Mouse (Mus musculus) A20 (cell line): Measurements from ENCODE around the gene Rnd2.
"Not testable (repeated sequence)": the region's sequence is repeated elsewhere in the genome, so short reads cannot be mapped to it uniquely, and the experiment has no call there.

Experiments
- DNase-seq: peaks from one replicate; pipeline ENCODE4 v3.0.0-alpha.2; 2011; ENCODE audit warnings: low read depth, low spot score

Gene Rnd2

DNA sequence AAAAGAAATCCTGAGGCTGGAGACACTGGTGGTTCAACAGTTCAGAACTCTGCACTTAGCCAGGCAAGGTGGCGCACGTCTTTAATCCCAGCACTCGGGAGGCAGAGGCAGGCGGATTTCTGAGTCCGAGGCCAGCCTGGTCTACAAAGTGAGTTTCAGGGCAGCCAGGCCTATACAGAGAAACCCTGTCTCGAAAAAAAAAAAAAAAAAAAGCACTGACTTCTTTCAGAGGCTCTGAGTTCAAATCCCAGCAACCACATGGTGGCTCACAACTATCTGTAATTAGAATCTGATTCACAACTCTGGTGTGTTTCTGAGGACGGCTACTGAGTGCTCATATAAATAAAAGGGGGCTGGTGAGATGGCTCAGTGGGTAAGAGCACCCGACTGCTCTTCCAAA is 17.9 kb upstream of the Rnd2 start:
- DNase-seq: not testable (repeated sequence)

DNA sequence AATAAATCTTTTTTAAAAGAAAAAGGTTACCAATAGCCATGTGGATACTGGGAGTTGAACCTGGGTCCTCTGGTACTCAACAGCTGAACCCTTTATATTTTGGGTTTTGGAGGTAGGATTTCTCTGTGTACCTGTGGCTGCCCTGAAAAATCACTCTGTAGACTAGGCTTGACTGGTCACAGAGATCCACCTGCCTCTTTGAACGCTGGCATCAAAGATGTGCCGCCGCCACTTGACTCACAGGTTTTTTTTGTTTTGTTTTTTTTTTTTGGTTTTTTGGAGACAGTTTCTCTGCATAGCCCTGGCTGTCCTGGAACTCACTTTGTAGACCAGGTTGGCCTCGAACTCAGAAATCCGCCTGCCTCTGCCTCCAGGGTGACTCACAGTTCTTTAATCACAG is 17.0 kb upstream of the Rnd2 start:
- no peak for DNase-seq

DNA sequence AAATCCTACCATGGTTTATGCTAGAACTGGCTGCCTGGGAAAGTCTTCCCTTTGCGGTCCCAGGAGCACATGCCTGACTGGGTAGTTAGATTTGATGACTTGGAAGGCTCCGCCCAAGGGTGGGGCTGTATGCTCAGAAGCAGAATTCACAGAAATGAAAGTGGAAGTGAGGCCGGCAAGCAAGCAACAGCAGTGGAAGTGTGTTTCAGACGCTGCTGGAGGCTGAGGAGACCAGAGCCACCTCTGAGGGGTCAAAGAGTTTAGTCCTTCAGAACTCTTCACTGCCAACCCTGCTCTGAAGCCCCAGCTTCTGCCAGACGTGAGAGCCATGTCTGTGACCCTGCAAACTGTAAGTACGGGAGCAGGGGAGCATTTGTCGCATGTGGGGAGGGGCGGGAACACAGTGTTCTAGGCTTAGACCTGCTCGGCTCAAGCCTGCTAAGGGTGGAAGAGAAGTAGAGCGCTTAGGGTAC is 16.5 kb upstream of the Rnd2 start, which contains the start of gene Ifi35:
Ifi35 (plus strand) TSS at position 134 of the 473 bp plus-strand sequence.
- peak; percentile 94 for DNase-seq

DNA sequence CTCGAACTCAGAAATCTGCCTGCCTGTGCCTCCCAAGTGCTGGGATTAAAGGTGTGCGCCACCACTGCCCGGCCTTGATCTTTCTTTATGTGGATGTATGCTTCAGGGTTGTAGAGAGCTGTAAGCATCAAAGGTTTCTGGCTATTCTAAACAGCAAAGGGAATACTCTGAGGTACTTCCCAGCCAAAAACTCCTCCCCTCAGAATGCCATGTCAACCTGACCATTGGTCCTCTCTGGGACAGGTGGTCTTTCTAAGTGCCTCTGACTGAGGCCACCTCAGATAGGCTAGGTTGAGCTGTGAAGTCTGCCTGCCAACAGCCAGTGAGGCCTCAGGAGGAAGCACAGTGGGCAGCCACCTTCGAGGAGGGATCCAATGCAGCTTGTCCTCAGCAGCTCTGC is 15.9 kb upstream of the Rnd2 start:
- DNase-seq: peak; percentile 82

DNA sequence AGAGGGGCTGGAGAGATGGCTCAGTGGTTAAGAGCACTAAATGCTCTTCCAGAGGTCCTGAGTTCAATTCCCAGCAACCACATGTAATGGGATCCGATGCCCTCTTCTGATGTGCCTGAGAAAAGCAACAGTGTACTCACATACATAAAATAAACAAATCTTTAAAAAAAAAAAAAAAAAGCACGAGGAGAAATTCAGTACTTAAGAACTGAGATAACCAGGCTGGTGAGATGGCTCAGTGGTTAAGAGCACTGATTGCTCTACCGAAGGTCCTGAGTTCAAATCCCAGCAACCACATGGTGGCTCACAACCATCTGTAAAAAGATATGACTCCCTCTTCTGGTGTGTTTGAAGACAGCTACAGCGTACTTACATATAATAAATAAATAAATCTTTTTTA is 15.2 kb upstream of the Rnd2 start:
- not testable (repeated sequence) for DNase-seq

DNA sequence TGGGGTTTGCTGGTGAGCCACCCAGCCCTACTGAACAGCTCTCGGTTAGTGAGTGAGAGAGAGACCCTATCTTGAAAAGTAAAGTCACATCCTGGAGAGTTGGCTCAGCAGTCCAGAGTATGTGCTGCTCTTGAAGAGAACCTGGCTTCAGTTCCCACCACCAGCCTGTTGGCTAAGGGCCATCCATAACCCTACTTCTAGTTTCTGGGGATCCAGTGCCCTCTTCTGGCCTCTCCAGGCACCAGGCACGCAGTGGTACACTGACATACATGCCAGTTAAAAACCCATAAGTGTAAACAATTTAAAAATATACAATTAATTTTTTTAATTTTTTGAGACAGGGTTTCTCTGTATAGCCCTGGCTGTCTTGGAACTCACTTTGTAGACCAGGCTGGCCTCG is 14.4 kb upstream of the Rnd2 start:
- peak; percentile 69 for DNase-seq

DNA sequence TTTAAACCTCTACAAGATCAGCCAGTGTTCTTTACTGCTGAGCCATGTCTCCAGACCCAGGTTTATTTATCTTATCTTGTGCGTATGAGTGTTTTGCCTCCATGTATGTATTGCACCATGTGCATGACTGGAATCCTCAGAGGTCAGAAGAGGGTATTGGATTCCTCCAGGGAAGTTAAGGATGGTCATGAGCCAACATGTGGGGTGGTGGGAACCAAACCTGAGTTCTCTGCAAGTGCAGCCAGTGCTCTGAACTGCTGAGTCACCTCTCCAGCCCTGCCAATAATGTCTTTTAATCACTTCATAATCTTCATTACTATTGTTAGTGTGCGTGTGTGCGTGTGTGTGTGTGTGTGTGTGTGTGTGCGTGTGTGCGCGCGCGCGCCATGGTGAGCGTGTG is 13.3 kb upstream of the Rnd2 start:
- DNase-seq: no peak

DNA sequence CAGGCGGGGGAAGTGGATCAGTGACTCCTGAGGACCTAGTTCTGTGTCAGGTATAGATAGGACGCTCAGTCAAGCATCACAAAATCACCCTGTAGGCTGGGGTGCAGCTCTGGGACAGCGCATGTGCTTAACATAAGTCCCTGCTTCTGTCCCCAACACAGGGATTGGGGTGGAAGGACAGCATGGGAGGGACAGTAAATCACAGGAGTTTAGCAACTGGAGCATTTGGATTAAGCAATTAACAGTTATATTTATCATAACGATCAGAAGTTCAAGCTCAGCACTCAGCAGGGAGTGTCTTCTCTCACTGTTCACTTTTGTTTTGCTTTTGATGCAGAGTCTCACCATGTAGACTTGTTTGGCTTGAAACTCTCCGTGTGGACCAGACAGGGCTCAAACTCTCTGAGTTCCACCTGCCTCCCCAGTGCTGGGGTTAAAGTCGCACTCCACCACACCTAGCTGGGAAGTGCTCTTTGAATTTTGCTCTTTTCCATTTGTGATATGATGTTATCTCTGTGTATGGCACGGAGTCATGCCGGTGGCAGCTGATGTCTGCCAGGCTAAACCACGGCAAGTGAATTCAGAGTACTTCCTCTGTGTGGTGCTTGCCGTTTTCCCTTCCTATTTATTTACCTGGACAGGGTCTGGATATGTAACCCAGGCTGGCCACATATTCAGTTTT is 12.6 kb upstream of the Rnd2 start:
- no peak for DNase-seq

DNA sequence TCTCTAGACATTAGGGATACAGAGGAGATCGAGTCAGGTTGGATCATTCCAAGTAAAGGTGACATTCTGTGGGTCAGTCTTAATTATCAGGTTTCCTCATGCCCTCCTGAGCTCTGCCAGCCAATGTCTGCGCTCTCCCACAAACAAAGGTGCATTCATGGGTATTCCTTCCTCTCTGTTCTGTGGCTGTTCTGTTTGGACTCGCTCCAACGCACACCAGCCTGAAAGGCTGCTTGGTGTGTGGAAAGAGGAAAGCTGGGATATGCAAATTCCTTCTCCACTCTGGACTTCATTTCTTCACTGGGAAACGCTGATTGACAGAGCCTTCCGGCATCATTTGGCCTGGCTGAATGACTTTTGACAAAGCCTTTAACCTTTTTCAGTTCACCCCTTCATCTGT is 10.1 kb upstream of the Rnd2 start:
- DNase-seq: no peak

DNA sequence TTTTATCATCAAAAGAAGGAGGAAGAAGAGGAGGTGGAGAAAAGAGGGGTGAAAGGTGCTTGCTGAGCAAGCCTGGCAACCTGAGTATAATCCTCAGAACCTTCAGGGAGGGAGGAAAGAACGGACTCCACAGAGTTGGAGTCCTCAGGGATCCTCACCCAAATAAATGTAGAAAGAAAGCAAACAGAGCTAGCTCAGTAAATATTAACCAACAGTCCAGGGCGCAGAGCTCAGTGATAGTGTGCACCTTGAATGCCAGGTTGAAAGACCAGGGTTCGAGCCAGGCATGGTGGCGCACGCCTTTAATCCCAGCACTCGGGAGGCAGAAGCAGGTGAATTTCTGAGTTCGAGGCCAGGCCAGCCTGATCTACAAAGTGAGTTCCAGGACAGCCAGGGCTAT is 9.2 kb upstream of the Rnd2 start:
- no peak for DNase-seq

DNA sequence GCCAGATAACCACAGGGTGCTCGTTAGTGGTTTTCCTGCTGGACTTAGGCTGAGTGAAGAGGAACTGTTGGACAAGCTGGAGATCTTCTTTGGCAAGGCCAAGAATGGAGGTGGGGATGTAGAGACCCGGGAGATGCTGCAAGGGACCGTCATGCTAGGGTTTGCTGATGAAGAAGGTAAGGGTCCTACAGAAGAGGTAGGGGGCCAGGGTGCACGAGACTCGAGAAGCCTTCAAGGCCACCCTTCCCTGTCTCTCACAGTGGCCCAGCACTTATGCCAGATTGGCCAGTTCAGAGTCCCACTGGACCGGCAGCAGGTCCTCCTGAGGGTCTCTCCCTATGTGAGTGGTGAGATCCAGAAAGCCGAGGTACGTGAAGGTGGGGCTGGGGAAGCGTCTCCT is 7.2 kb upstream of the Rnd2 start:
- no peak for DNase-seq

DNA sequence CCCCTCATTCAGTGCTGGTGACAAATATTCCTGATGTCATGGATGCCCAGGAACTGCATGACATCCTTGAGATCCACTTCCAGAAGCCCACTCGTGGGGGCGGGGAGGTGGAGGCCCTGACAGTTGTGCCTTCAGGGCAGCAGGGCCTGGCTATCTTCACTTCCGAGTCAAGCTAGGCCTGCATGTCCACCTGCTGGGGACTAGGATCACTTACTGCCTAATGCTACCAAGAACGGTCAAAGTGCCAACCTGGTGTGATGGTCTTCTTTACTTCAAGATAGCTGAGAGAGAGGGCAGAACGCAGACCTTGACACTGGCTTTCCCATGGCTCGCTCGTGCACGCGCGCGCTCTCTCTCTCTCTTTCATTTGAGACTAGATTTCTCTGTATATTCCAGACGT is 6.6 kb upstream of the Rnd2 start:
- no peak for DNase-seq

DNA sequence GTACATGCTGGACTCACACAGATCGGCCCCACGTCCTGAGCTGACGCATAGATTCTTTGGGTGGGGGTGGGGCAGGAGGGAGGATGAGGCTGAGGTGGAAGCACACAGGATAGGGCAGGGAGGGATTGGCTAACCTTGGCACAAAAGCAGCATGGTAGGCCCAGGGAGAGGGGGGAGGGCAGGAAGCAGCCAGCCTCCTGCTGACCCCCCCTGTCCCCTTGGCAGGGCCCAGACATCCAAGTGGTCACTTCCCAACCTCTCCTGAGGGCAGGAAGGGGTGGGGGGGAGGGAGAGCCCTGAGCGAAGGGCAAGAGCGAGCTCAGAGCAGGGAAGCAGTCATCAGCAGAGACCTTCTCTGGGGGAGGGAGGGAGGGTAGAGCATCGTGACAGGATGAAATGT is 5.1 kb upstream of the Rnd2 start:
- no peak for DNase-seq

DNA sequence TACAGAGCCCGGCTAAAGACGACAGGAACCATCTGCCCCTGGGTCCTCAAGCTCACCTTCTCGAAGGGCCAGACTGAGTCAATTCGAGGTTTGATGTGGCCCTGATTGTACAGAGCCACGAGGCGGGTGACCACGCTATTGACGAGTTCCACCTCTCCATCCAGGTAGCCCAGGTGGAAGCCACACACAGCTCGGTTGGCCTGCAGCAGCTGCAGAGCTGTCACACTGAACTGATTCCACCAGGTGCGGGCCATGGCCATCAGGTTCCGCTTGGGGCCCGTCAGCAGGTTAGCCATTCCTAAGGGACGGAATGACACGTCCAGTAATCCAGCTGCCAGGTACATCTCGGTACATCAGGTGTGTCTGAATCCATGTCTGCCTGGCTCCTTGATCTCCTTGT is 4.5 kb upstream of the Rnd2 start:
- no peak for DNase-seq

DNA sequence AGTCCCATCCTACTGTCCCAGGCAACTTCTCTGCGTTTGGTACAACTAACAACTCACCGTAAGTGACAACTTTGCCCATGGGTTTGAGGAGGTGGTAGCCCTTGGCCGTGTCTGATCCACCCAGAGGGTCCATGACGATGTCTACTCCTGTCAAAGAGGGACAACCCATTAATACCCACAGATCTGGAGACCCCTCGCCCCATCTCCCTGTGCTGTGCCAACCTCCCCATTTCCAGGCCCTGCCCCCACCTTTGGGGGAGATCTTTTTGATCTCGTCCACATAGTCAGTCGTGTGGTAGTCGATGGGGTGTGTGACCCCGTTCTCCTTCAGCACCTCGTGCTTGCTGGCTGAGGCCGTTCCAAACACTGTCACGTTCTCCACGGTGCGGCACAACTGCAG is 2.7 kb upstream of the Rnd2 start:
- DNase-seq: no peak

DNA sequence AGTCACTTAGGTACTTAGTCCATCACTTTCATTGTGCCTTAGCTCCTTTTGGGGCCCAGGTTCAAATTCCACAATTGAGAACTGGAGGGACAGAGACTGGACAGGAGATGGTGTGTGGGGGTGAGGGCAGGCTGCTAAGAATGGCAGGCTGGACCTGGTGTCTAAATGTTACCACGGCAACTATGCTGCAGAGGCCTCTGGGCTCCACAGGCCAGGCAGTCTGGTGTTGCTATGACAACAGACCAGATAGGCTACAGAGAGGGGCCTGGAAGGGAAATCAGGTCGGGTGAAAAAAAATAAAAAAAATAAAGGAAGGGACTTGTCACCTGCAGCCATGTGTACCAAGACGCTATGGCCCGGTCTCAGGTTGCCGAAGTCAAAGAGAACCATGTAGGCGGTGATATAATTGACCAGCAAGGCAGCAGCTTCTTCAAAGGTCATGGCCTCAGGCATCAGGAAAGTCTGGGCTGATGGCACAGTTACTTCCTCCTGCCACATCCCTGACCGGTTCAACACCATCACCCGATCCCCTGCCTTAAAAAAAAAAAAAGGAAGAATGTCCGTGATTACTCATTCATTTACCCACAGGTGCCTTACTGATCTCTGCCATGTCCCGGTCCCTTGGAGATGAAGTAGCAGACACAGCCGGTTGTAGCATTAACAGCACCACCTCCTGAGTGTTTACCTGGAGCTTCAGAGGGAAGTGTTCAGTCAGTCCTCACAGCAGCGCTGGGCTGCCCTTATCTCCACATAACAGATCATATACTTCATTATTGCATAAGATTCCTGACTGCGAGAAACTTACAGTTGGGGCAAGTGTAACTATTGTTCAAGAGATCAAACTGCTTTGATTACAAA is 2.0 kb upstream of the Rnd2 start:
- DNase-seq: peak; percentile 80

DNA sequence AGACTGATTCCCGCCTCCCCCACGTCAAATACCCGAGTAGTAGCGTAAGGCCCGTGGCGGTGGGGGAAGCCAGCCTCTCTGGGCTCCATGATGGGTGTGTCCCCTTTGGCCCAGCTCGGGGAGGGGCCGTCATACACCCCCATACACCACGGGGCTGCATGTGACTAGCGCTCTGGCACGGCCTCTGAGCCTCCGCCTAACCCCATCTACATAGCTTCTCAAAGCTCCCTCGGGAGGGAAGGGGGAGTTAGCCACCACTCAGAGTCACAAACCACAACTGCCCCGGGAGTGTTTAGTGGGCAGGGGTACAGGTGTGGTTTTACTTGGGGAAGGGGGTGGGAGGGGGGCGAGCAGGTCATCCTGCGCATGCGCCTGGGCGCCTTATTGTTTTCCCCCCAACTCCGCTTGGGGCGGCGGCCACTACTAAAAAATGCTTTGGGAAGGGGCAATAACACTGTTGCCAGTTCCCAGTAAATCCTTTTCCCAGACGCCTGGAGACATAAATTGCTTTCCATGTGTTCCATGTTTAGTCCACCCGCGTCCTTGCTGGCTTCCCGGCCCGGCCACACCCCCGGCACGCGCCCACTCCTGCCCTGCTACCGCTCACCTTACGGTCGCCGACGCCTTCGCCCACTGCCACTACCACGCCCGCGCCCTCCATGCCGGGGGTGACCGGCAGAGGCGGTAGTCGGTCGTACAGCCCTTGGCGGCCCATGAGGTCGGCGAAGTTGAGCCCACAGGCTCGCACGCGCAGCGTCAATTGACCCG is 486 bp downstream of the Rnd2 start:
- DNase-seq: peak; percentile 73

DNA sequence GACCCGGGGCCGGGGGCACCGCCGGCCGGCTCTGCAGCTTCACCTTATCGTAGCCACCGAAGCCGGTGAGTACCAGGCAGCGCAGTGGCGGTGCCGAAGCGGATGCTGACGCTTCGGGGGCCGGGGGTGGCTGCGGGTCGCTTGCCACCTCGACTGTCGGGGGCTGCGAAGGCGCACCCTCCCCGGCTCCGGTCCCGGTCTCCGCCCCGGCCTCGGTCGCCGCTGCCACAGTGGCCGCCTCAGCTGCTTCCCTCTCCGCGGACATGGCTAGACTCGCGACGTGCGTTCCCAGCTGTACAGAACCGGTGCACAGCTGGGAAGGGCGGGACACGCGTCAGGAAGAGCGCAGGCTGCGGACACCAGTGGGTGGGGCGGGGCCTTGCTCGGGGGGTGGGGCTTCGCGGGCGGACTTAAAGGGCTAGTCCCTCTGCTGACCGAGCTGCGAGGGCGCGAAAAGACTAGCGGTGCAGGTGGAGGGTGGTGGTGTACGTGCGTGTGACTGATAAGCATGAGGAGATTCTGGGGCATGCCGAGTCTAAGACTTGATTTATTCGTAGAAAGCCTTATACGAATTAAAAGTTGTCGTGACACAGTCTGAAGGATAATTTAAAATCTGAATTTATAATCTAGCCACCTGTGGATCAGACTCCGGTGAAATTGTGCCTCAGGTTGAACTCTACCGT is 1.2 kb downstream of the Rnd2 start, which contains the start of gene Vat1:
Vat1 (minus strand) TSS at position 362 of the 683 bp plus-strand sequence.
- DNase-seq: peak; percentile 85

DNA sequence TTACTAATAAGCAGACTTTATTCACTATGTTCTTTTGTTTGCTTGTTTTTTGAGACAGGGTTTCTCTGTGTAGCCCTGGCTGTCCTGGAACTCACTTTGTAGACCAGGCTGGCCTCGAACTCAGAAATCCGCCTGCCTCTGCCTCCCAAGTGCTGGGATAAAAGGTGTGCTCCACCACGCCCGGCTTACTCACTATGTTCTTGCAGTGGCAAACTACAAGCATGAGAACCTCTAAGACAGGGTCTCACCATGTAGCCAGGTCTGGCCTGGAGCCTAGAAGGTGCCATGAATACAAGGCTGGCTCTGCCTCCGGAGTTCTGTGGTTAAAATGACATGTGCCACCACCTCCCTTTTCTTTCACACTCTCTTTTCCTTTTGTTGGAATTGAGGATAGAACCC is 1.8 kb downstream of the Rnd2 start:
- DNase-seq: peak; percentile 32

DNA sequence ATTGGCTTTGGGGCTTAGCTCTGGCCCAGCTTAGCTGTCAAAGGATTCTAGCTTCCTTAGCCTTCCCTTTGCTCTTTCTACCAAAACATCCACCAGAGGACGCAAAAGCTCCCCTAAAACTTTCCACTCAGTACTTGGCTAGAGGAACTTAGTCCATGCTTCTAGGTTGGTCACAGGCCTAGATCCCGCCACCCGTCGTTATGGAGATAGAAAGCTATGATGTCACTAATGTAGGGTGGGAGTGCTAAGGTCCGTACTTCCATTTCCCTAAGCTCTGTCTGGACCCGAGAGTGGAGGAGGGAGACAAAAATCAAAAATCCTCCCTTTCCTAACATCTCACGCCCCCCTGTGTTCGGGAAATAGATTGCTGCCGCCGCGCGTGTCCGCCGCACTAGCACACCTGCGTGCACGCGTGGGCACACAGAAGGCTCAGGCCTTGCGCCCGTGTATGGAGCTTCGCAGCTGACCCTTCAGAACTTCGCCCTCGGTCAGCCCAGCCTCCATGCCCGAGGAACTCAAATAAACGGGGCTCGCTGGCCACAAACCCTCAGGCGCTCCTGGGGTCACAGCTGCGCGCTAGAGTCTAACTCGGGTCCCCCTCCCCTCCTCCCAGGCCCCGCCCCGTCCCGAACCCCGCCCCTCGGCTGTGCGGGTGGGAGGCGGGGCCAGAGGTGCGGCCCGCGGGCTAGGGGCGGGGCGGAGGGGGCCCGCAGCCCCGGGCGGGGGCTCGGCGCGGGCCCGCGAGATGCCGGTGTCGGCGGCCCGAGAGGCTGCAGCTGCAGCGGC is 2.9 kb downstream of the Rnd2 start:
- DNase-seq: peak; percentile 89

DNA sequence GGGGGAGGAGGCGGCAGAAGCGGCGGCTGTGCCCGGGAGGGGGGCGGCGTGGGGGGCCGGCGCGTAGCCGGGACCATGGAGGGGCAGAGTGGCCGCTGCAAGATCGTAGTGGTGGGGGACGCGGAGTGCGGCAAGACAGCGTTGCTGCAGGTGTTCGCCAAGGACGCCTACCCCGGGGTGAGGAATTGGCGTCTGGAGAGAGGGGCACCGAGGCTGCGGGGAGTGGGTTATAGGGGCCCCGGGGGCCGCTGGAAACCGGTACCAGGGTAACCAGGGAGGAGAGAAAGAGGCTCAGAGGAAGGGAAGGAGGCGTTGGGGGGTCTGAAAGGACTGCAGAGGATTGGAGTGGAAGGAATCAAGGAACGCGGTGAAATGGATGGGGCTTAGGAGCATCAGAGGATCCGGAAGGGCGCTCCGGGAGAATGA is 3.5 kb downstream of the Rnd2 start:
- no peak for DNase-seq
